Mouse (Mus musculus): ENCODE measurements at regions not wholly inside any gene's neighbourhood (a gene's known extent, or its start where the extent isn't known, plus 50 kb on each side); places are given as distances from the start of the nearest gene placed in this dataset.

DNA sequence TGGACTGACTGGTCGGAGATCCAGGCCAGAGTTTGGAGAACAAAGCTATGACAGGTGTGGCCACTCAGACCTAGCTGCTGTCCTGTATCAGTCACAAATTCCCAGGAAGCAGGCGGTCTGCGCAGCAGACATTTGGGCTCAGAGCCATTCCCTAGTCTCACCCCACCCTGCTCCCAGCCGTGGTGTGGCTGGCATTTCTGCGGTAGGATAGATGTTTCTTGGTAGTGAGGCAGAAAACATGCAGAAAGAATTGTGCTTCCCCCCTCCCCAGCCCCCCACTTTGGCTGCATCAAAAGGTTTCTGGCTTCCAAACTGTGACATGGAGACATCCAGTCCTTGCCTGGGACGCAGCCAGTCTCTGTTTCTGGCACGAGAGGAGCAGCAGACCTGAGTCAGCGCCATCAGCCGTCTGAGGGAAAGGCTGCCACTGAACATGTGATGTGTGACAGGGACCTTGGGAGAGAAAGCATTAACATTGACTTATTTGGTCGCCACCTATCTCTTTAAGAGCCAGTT is 135.5 kb downstream of the Opa1 start:
- 53% methylated on average over 10 of the region's 10 CpGs for WGBS (ENCODE audit: insufficient replicate concordance)
- no peak for DNase-seq (ENCODE audit: low read depth in 3 of 3, low spot score in 3 of 3)
- Histone ChIP-seq H3K9ac (replicated peaks) (no peak overlapping the region), H3K4me3 (ENCODE audit: insufficient read depth in 1 of 2, low read depth in 2 of 2, low read length in 2 of 2) (no peak overlapping the region), H3K9me3 (ENCODE audit: control insufficient read depth, low read length) (no peaks in the 10 kb centered on the region), H3K27me3 (ENCODE audit: control insufficient read depth, insufficient read depth, low read length) (no peaks in the 10 kb centered on the region), H3K4me2 (ENCODE audit: low read depth) (no peak overlapping the region), H3K4me1 (replicated peaks; ENCODE audit: control insufficient read depth in 2 of 2, insufficient read depth in 2 of 2, low read length in 1 of 2) (no peaks in the 10 kb centered on the region), H3K27ac (no peak overlapping the region), H3K36me3 (replicated peaks; ENCODE audit: control insufficient read depth, insufficient read depth, low read depth) (no peaks in the 10 kb centered on the region)
- ATAC-seq (ENCODE audit: insufficient read depth) = no peak
- TF ChIP-seq EP300 (IDR thresholded peaks at IDR 0.05; ENCODE audit: low read depth) = no peak
- no peak for TF ChIP-seq CTCF (IDR thresholded peaks at IDR 0.05; ENCODE audit: low read depth)

DNA sequence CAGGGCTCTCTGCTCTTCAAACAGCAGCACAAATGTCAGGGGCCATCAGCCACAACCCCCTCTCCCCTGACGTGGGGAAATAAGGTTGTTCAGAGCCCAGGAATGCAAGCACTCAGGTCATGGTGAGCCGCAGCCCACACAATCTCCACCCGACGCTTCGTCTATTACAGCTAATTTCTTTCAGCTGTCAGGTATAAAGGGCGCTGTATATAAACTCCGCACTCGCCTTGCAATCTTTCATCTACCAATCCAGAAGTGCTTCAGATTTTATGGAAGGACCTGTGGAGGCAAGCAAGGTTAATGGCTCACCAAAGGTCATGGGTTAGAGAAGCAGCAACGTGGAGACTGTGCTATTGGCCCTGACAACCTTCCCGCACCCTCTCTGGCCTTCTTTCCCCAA is 139.8 kb downstream of the Opa1 start:
- Histone ChIP-seq H3K27ac (no peak overlapping the region), H3K4me1 (replicated peaks; ENCODE audit: control insufficient read depth in 2 of 2, insufficient read depth in 2 of 2, low read length in 1 of 2) (no peaks in the 10 kb centered on the region), H3K9ac (replicated peaks) (no peak overlapping the region), H3K36me3 (replicated peaks; ENCODE audit: control insufficient read depth, insufficient read depth, low read depth) (no peaks in the 10 kb centered on the region), H3K9me3 (ENCODE audit: control insufficient read depth, low read length) (no peaks in the 10 kb centered on the region), H3K4me3 (ENCODE audit: insufficient read depth in 1 of 2, low read depth in 2 of 2, low read length in 2 of 2) (no peak overlapping the region), H3K4me2 (ENCODE audit: low read depth) (no peak overlapping the region), H3K27me3 (ENCODE audit: control insufficient read depth, insufficient read depth, low read length) (no peaks in the 10 kb centered on the region)
- ATAC-seq (ENCODE audit: insufficient read depth) (no peak), DNase-seq (ENCODE audit: low read depth in 3 of 3, low spot score in 3 of 3) (no peak)
- 62% methylated on average over 10 of the region's 10 CpGs for WGBS (ENCODE audit: insufficient replicate concordance)
- TF ChIP-seq EP300 (IDR thresholded peaks at IDR 0.05; ENCODE audit: low read depth) (no peak), CTCF (IDR thresholded peaks at IDR 0.05; ENCODE audit: low read depth) (no peak)

DNA sequence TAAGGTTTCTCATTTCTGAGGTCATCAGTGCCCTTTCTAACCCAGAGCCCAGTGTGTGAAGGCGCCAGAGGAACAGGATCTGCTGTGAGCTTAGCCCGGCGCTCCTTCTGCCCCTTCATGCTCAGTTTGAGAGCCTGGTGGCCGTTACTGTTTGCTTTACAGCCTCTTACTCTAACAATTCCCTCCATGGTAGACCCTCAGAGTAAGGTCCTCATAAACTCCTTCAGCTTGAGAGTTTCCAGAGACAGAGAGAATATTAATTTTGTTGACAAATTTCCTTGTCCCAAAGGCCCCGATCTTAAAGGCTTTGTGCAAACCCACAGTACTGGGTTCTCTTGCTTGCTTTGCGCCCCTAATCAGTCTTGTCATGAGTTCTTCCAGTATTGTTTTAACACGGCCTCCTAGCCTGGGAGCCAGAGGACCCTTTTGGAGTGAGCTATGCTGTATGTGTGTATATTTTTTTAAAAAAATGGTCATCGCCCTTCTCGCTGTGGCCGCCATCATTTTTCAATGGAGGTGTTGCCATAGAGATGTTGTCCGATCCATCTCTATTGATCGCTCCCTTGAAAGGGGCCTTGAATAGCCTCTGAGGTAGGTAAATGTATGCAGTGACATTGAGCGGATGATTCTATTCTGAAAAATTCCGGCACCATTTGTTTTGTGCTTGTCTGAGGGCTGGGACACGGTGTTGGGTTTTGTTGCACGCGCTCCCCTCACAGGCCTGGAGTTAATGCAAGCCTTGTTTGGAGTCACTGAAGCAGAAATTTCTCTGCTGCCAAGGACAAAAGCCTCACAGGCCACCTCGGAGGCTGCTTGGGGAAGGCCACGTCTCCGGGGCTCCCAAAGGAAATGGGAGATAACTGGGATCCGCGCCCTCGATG is 140.7 kb downstream of the Opa1 start:
- no peak for ATAC-seq (ENCODE audit: insufficient read depth)
- WGBS (ENCODE audit: insufficient replicate concordance) = 71% methylated on average over 23 of the region's 23 CpGs
- DNase-seq (ENCODE audit: low read depth in 3 of 3, low spot score in 3 of 3) = no peak

DNA sequence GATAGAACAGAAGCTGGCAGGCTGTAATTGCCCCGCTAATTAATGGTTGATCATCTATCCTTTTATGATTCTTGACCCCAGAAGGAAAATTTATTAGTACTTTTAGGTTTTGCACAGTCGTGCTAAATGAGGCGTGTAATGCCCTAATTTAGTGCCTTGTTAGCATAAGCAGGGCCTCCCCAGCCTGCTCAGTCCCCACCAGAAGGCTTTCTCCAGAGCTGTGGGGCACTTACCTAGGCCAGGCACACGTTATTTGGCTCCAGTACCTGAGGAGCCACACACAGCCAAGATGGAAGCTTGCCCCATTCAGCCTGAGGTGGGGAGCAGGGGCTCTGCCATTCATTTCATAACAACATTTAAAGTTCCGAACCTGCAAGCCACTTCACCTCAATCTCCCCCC is 146.0 kb downstream of the Opa1 start:
- Histone ChIP-seq H3K4me1 (replicated peaks; ENCODE audit: control insufficient read depth in 2 of 2, insufficient read depth in 2 of 2, low read length in 1 of 2) (no peaks in the 10 kb centered on the region), H3K27ac (no peak overlapping the region), H3K4me3 (ENCODE audit: insufficient read depth in 1 of 2, low read depth in 2 of 2, low read length in 2 of 2) (no peak overlapping the region), H3K4me2 (ENCODE audit: low read depth) (no peak overlapping the region), H3K27me3 (ENCODE audit: control insufficient read depth, insufficient read depth, low read length) (no peaks in the 10 kb centered on the region; the same call in 1 of the 2 replicates), H3K36me3 (replicated peaks; ENCODE audit: control insufficient read depth, insufficient read depth, low read depth) (no peaks in the 10 kb centered on the region), H3K9me3 (ENCODE audit: control insufficient read depth, low read length) (no peaks in the 10 kb centered on the region), H3K9ac (replicated peaks) (no peak overlapping the region)
- TF ChIP-seq CTCF (IDR thresholded peaks at IDR 0.05; ENCODE audit: low read depth) (no peak), EP300 (IDR thresholded peaks at IDR 0.05; ENCODE audit: low read depth) (no peak)
- DNase-seq (ENCODE audit: low read depth in 3 of 3, low spot score in 3 of 3) (no peak), ATAC-seq (ENCODE audit: insufficient read depth) (no peak)
- WGBS (ENCODE audit: insufficient replicate concordance) = 38% methylated on average over 5 of the region's 5 CpGs

More for the DNA sequence above, 140.7 kb downstream of the Opa1 start:
- Histone ChIP-seq H3K9me3 (ENCODE audit: control insufficient read depth, low read length) (no peaks in the 10 kb centered on the region), H3K27me3 (ENCODE audit: control insufficient read depth, insufficient read depth, low read length) (no peaks in the 10 kb centered on the region), H3K9ac (replicated peaks) (no peak overlapping the region), H3K4me3 (ENCODE audit: insufficient read depth in 1 of 2, low read depth in 2 of 2, low read length in 2 of 2) (no peak overlapping the region), H3K4me1 (replicated peaks; ENCODE audit: control insufficient read depth in 2 of 2, insufficient read depth in 2 of 2, low read length in 1 of 2) (no peaks in the 10 kb centered on the region), H3K27ac (no peak overlapping the region), H3K36me3 (replicated peaks; ENCODE audit: control insufficient read depth, insufficient read depth, low read depth) (no peaks in the 10 kb centered on the region), H3K4me2 (ENCODE audit: low read depth) (no peak overlapping the region)
- TF ChIP-seq CTCF (IDR thresholded peaks at IDR 0.05; ENCODE audit: low read depth) = no peak
- no peak for TF ChIP-seq EP300 (IDR thresholded peaks at IDR 0.05; ENCODE audit: low read depth)

DNA sequence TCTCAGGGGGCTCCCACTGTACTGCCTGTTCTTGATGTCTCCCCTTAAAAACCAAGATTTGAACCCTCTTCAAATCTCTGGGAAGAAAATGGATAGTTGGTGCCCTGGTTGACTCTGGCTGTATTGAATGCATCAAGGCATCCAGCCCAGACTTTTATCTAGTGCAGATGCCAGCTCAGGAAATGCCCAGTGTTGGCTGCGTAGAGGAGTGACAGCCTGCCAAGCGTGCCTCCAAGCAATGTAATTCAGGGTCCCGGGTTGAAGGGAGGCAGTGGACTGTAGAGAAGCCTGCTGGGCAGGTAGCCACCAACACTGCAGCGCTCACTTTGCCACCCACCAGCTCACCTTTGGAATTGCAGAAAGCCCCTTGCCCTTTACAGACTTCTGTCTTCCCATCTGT is 146.4 kb downstream of the Opa1 start:
- Histone ChIP-seq H3K4me1 (replicated peaks; ENCODE audit: control insufficient read depth in 2 of 2, insufficient read depth in 2 of 2, low read length in 1 of 2) (no peaks in the 10 kb centered on the region), H3K27me3 (ENCODE audit: control insufficient read depth, insufficient read depth, low read length) (no peaks in the 10 kb centered on the region; the same call in 1 of the 2 replicates), H3K27ac (no peak overlapping the region), H3K36me3 (replicated peaks; ENCODE audit: control insufficient read depth, insufficient read depth, low read depth) (no peaks in the 10 kb centered on the region), H3K9me3 (ENCODE audit: control insufficient read depth, low read length) (no peaks in the 10 kb centered on the region), H3K9ac (replicated peaks) (no peak overlapping the region), H3K4me2 (ENCODE audit: low read depth) (no peak overlapping the region), H3K4me3 (ENCODE audit: insufficient read depth in 1 of 2, low read depth in 2 of 2, low read length in 2 of 2) (no peak overlapping the region)
- DNase-seq (ENCODE audit: low read depth in 3 of 3, low spot score in 3 of 3) (no peak), ATAC-seq (ENCODE audit: insufficient read depth) (no peak)
- no peak for TF ChIP-seq EP300 (IDR thresholded peaks at IDR 0.05; ENCODE audit: low read depth)
- no peak for TF ChIP-seq CTCF (IDR thresholded peaks at IDR 0.05; ENCODE audit: low read depth)
- WGBS (ENCODE audit: insufficient replicate concordance) = 56% methylated on average over 4 of the region's 4 CpGs
